Mouse (Mus musculus) layer of hippocampus, adult 9-10 months (tissue): ENCODE measurements around the gene Rnf181.
A peak's percentile ranks its signal among the peaks of the same experiment; 100 is the strongest.

Experiments used
- DNase-seq: peaks from one replicate; pipeline ENCODE4 v3.0.0; 2022; ENCODE audit warnings: low spot score

Gene Rnf181

DNA sequence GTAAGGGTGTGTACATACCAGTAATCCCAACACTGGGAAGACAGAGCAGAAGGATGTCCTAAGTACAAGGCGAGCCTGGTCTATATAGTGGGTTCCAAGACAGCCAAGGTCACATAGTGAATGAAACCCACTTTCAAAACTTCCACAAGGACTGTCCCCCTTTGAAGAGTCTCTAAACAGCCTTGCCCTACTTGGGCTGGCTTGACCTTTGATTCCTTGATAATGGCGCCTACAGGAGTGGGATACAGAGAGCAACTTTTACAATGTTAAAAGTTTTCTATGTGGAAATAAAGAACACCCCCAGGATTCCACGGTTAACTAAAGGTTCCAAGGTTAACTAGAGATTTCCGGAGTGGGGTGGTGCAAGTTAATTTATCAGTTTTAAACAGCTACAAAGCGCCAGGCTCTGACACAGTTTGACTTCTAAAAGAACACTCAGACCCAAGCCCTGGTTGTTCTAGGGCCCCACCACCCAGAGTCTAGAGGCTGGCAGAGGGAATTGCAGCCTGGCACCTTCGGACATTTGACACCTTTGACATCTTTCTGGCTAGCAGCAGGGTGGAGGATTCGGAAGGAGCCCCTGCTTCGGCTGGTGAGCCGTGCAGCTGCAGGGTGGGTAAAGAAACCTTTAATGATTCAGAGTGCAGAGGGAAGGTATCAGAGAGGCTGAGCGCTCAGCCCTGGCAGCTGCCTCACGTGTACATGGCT is 6.7 kb downstream of the Rnf181 start:
- DNase-seq: no peak

DNA sequence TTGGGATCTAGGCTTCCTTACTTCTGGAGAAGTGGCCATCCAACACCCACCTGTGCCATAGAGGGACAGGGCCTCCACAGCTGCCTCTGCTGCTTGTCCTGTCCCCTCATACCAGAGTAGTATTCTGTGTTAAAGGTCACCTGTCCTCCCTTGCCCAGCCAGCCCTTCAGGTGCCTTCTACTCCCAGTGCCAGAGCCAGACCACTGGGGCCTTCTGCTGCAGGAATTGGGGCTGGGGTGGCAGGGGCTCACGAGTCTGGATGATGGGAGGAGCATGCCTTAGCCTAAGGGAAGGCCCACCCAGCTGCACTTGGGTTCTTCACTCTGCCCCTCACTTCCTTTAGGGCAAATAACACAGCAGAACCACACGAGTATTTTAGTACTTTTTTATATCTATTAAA is 7.4 kb downstream of the Rnf181 start:
- DNase-seq: no peak

DNA sequence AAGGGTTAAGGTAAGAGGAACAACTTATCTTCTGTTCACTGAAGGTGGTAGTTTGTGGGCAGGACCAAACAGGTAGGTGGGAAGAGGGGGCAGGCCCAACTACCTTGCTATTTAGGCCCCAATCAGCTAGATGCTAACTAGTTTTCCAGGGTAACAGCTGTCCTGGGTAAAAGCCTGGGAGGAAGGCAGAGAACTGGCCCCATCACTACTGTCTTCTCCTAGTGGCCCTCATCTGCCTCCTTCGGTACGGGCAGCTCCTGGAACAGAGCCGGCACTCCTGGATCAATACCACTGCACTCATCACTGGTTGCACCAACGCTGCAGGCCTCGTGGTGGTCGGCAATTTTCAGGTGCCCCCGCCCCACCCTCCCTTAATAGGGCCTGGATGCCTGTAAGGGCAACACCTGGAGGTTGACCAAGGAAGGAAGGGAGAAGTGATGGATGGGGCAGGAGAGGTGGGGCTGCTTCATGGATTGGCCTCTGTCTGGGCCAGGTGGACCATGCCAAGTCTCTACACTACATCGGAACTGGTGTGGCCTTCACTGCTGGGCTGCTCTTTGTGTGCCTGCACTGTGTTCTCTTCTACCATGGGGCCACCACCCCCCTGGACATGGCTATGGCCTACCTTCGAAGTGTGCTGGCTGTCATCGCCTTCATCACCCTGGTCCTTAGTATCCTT is 8.5 kb downstream of the Rnf181 start:
- DNase-seq: no peak

DNA sequence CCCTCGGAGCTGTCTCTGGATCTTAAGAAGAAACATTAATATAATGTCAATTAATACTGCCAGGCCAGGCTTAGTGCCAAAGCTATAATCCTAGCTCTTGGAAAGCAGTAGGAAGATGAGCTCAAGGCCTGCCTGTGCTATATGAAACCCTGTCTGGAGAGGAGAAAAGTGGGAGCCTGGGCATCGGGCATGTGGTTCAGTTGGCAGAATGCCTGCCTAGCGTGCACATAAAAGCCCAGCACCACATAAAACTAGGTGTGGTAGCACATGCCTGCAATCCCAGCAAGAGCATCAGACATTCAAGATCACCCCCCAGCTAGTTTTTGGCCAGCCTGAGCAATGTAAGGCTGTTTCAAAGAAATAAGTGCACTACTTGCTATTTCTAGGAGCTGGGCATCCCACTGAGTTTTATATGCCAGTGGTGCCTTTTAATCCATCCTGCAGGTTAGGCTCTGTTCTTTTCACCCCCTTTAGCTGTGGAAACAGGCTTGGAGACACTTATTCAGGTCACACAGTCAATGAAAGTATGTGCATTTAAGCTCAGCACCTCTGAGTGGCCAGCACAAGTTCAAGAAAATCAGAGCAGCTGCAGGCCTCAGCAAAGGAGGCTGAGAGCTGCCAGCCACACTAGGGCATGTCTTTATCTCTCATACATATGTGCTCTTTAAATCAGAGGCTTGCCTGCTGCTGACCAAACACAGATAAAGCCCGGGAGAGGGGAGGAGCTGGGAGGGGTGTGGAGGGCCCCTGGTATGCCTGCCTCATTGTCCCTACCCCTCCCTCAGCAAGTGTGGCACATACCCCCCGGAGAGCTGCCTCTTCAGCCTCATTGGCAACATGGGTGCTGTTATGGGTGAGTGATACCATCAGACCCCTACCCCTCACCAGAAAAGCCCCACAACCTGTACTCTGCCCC is 9.3 kb downstream of the Rnf181 start:
- DNase-seq: no peak

DNA sequence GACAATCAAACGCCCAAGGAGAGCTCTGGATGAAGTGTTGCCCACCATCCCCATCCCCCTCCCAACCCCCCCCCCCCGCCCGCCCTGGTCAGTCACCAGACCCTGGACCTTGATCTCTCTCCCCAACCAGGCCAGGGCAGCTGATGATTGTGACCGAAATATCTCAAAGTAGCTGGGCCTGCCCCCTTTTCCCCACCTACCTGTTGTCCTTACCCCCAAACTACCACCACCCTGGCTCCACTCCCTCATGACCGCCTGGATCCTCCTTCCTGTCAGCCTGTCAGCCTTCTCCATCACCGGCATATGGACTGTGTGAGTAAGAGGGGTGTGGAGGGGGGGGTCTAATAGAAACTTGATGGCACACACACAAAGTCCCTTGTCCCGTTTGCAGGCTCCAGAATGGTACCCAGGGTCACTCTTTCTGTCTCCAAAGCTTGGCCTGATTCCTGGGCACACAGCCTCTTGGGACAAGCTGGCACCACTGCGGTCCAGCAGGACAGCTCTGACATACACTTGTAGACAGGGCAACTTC is 10.7 kb downstream of the Rnf181 start:
- DNase-seq: no peak

DNA sequence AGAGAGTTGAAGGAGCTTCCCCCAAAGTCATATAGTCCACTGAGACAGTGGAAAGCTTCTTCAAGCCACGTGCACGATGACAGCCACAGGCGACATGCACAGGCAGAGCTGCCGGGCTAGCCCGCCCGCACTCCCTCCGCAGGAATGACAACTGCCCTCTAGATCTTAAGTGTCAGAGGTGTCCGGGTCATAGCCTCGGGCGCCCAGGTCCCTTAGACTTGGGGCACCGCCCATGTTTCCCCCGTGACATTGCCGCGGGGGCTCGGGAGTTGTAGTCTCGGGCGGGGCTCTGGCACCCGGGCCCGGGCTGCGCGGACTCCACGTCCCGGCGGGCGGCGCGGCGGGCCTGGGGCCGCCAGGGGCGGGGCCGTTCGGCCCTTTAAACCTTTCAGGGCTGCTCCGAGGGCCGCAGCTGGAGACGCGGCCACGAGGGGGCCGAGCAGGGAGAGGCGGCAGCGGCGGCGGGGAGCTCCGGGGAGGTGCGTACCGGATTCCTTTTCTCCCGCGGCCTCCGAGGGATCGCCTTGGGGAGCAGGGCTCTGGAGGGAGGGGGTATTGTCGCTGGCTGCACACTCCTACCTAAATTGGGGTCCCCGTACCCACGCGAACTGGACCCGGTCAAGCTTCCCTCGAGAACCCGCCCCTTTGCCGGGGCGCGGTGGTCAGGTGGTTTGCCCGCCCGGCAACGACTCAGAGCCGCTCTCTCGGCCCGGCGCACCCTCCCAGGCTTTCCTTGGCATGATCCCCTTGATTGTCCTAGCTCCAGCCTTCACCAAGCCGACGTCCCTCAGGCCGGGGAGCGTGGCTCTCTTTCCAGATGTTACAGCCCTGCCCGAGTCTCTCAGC is 11.5 kb downstream of the Rnf181 start, which contains the start of gene Tmem150a:
Gene Tmem150a (plus strand): TSS at position 382 of the 846 bp plus-strand sequence.
- no peak for DNase-seq

DNA sequence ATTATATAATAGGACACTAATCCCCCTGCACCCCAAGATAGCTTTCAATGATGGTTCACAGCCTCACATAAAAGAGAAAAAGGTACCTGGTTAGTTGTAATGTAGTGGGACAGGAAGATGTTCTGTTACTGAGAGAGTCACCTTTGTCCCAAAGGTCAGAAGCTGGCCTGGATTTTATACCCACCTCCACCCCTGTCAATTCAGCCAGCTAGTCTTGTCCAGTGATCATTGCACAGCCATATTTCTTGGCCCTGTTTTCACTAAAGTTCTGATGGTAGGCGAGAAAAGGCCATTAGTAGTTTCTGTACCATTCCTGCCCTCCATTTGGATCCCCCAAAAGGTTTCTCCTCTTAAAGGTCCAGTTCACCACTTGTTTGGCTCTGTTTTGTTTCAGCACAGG is 12.7 kb downstream of the Rnf181 start:
- no peak for DNase-seq

DNA sequence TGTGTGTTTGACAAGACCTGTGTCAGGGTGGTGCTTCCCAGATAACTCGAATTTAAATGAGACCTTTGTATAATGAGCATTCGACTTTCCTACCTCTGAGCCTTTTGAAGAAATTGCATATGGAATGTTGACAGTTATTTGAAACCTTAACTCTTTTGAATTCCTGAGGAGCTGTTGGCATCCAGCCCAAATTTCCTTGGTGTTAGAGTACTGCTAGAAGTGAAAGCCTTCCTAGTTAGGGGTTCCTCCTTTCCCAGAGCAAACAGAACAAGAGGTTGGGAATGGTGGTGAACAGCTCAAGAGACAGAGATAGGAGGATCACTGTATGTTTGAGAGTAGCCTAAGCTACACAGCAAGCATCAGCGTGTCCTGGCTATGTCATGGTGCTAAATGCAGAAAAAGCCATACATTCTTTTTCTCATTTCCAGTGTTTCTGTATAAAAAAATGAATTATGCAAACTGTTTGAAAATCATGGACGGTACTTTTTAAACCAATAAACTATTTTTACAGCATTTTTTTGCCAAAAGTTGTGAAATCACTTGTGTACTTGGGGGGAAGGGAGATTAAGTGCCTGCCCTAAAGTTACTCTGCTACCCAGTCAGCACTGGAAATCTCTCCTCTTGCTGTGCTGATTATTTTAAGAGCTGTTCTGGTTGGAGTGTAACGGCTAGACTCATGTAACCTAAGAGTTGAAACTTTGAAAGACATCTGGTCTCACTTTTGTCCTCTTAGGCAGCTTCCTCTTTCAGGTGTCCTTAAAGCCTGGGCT is 13.9 kb downstream of the Rnf181 start:
- no peak for DNase-seq

DNA sequence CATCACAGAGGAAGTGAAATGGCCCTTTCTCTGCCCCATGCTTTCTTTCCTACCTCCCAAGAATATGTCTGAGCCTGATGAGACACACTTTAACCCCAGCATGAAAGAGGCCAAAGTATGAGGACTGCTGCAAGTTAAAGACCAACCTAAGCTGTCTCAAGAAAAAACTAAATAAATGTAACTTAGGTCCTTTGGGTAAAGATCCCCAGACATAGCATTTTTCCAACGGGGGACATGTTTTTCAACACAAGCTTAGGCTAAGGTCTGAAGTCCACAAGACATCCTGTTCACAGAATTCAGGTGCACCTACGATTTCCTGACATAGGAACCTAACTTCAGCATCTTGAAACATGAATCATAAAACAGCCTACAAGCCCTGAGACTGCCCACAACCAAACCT is 16.5 kb downstream of the Rnf181 start:
- no peak for DNase-seq

DNA sequence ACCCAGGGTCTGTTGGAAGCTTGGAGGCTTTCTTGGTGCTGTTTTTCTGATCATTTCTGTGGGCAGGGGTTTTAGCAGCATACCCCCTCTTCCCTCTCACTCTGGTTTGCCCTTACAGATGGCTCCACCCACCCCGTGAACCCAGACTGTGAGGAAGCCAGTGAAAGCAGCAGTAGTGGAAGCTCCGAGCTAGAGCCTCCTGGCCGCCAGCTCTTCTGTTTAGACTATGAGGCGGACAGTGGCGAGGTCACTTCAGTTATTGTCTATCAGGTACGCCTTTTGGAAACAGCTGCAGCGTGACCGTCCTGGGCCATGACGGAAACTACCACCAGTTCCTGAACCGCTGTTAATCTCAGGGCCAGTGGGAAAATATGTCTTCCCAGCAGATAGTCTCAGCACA is 18.3 kb downstream of the Rnf181 start:
- DNase-seq: no peak

DNA sequence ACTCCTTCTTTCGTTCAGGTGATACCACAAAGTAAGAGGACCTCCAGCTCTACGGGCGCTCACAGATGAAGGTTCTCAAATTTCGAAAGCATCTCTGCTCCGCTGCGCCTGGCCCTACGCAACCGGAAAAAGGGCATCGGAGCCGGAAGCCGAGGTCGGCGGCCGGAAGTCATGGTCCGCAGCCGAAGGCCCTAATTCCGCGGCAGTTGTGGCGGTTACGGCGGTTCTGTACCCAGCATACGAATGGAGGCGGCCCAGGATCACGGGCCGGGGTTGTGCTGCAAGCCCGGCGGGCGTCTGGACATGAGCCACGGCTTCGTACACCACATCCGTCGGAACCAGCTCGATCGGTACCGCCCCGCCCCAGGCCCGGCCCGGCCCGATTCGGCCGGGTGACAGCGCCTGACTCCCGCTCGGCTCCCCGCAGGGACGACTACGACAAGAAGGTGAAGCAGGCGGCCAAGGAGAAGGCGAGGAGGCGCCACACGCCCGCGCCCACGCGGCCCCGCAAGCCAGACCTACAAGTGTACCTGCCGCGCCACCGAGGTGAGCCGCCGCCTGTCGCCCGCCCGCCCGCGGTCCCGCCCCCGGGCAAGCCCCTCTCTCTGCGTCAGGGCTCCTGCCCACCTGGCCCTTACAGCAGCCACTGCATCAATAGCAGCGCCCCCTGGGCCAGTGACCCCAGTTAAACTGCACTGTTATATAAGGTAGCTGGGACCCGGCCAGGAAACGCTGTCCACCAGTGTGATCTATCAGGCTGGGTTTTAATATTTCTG is 19.4 kb downstream of the Rnf181 start, which contains the start of gene 0610030E20Rik:
Gene 0610030E20Rik (plus strand): TSS at position 152 of the 776 bp plus-strand sequence.
- no peak for DNase-seq

DNA sequence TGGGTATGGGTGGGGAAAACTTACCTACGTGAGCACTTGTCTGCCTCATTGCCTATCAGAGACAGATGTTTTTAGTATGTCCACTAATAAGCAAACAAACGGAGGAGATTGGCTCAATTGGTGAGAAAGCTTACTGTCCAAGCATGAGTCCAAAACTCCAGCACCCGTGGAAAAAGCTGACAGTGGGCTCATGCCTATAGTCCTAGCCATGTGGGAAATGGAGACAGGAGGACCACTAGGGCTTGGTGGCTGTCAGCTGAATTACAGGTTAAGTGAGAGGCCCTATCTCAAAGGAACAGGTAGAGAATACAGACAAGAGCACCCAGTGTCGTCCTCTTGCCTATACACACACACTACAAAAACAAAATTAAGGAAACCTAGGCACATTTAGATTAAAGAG is 20.5 kb downstream of the Rnf181 start:
- DNase-seq: no peak

DNA sequence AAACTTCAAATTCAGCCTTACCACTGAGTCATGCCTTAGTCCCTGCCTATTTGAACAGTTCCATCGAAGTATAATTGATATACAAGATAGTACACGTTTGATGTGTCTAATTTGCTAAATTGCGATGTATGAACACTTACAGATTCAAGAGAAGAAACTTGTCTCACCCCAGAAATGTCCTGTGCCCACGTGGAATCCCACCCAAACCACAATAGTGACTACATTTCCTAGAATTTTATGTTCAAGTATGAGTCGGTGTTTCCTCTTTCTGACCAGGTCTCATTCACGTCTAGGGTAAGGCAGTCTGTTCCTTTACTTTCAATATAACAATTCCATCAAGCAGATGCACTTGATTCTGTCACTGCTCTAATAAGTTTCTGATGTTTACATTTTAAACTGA is 21.1 kb downstream of the Rnf181 start:
- DNase-seq: no peak

DNA sequence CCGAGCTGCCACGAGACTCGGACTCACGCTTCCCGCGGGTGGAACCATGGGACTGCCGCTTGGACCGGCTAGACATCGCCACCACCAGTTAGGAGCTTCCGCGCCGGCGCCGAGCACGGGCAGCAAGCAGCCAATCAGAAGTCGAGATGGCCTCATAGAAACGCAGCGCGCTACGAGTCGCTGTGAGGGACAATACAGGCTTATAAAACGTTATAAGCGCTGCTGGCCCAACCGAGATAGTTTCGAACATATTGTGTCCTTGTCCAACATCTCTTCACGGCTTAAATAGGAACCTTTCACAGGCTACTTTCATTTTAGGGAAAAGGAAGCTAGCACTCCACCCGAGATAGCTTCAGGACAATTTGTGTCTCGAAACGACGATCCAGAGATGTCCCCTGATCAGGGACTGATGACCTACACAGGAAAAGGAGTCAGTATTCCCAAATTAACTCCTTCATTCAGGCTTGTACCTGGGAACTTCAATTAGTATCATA is 21.6 kb downstream of the Rnf181 start, which contains the start of gene Usp39:
Gene Usp39 (minus strand): TSS at position 111 of the 494 bp plus-strand sequence.
- DNase-seq: peak; percentile 87

DNA sequence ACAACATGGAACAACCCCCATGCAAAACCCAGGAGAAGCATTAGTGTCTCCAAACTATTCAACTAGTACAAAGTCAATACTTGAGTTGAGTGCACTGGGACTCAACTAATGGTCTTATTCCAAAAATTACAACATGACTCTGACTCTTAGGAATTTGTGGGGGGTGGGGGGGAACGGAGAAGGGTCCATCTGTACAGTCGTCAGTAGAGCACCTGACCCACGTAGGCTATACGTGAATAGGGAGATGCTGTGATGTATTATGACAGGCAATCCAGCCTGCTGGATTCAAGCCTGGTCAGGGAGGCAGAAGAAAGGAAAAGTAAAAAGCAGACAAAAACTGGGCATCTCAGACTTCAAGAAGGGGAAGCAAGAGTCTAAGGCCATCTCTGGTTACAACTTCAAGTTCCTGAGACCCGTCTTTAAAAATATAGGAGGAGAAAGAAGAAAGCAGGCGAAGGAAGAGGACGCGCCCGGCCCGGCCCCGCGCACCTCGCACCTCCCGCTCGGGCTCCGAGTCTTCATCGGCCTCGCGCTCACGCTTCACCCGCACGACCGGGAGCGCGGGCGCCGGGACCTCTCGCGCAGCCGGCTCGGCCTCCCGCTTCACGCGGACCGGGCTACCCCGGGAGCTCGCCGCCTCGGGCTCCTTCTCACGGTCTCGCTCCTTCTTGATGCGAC is 22.2 kb downstream of the Rnf181 start:
- no peak for DNase-seq

DNA sequence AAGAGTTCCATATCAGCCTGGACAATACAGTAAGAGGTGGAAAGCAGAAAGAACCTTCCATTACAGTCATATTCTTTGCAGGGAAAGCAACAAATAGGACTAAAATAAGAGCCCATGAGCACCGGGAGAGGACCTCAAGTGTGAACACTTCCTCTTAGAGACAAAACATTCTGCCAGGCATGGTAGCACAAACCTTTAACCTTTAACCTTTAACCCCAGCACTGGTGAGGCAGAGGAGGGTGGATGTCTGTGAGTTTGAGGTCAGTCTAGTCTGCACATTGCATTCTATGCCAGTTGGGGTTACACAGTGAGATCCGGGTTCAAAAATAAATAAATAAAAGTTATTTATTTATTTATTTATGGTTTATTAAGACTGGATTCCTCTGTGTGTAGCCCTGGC is 26.3 kb downstream of the Rnf181 start:
- no peak for DNase-seq

DNA sequence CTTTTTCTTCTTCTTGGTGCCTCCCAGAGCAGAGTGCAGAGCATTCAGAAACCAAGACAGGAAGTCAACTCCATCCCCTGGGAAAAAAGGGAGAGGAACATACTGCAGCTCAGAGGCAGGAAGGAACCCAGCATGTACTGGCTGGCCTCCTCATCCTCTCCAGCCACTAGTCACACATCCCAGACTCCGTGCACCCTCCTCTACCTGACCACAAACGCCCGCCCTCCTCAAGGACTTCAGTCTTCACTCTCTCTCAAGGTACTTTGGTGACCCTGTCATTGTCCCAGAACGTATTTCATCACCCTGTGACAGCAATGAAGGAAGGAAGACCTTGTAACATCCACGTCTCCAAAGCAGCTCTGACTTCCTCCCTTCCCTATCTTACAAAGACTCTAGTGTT is 33.6 kb downstream of the Rnf181 start:
- DNase-seq: no peak

DNA sequence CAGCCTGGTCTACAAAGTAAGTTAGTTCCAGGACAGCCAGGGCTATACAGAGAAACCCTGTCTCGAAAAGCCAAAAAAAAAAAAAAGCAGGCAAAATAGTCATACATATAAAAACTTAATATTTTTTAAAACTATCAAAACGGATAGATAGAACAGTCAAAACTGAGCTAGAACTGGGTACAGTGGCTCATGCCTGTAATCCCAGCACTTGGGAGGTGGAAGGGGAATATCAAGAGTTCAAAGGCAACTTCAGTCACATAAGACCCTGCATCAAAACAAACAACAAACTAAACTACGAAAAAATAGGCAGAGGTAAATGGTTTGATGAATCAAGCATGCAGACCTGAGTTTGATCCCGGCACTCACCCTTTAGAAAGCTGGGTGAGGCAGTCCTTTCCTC is 36.6 kb downstream of the Rnf181 start:
- DNase-seq: no peak

DNA sequence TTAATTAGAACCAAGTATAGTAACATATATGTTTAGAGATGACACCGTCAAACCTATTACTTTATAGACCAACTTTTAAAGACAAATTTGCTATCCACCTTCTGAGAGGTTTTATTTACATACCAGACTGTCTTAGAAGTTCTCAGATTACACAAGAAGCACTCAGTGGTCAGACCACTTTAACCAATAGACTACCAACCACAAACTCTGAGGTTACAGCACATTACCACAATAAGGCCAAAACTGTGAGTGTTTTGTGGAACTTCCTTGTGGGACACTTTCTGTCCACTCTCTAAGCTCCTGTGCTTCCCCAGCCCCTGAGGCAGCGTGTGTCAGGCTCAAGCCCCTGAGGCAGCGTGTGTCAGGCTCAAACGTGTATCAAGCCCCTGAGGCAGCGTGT is 37.7 kb downstream of the Rnf181 start:
- no peak for DNase-seq
